Mouse (Mus musculus) G1E-ER4 (cell line): ENCODE results near the gene Tpm1. TPM values are rescaled to one million over a fixed set of nuclear protein-coding genes. Genes with fewer than 3 reads are reported as not detected.

ENCODE experiments used
- GATA1 ChIP-seq: IDR thresholded peaks from one replicate; pipeline ENCODE4 v1.8.0; 2012; ENCODE audit warnings: low read length, inconsistent platforms
- polyA plus RNA-seq: library from polyadenylated mRNA; stranded (reverse); fragments of >175 nt; gene quantifications from 2 replicates; pipeline ENCODE4 v1.2.3, GENCODE M21; 2012

The Tpm1 gene
- polyA plus RNA-seq, 1 experiment: 80.5 TPM

DNA sequence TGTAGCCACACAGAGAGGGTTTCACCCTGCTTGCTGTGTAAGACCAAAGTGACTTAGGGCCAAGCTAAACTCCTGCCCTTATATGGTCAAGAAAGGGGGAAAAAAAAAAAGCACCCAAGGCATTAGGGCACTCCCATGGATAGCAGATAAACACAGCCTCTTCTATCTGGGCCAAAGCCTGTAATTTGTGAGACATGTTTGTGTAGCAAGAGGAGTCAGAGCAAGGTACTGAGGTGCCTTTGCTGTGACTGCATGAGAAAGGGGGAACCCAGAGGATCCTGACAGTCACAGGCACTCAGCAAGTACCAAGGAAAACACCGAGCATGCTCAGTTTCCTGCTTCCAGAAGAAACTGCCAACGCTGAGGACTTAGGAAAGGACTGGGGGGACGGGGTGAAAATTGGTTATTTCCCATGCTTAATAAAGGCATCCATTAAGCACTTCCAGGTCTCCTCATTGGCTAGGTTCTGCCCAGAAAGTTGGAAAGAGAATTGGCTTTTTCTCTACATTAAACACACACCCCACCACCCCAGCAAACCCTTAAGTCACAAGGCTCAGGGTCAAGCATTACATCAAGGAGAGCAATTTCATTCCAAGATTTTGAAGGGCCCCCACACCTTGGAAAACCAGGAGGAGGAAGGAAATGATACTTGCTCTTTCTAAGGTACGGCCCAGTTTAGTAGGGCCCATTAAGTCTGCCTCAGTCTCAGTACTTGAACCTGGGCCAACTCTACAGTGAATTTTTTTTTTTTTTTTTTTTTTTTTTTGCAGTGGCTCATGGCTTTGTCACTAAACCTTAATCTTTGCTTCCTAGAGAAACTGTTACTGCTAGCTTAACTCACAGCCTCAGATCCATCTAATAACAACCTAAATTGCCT lies 8.0 kb downstream of the Tpm1 start:
- TF ChIP-seq GATA1: no peak

DNA sequence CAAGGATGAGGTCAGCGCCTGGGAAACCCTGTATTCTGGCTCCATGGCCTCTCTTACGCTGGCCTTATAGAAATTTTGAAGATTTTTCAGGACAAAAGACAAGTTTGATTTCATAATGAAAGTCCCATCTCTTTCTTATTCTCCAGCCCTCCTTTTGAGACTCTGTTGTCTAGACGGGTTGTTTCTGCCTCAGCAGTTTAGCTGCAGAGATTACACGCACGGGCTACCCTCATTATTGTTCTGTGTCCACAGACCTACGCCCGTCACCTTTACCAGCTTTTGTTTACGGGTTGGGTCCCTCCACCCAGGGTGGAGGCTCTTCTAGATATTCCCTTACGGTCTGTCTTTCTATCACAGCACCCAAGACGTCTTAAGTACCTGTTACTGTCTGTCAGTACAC lies 9.3 kb downstream of the Tpm1 start:
- no peak for TF ChIP-seq GATA1

DNA sequence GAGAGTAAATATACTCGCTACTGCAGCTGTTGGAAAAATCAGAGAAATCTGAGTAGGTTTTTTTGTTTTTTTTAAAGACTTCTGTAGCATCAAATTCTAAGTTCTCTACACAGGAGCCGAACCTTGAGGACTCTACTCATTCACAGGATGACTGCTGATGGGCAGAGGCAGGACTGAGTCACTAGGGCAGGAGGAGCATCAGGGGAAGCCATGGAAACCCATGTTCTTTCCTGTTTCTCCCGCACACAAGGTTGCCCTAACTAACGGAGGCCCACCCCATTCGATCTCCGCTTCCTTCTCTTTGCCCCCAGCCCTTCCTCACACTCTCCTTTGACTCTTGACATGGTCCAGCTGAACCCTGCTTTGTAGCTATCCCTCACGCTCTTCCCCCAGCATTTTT lies 10.5 kb downstream of the Tpm1 start:
- no peak for TF ChIP-seq GATA1

DNA sequence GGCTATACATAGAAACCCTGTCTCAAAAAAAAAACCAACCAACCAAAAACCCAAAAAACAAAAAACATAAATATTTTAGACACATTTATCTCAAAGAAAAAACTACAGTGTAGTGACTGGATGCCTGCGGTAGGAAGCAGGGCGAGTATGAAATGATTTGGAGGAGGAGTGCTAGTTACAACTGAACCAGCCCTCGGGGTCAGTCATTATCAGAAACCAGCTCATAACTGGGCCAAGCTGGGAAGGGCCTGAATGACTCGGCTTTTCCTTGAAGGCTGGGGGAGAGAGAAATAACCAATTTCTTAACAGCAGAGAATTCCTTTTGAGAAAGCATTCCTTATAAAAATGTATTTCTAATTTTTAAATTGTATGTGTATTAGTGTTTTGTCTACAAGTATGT lies 11.5 kb downstream of the Tpm1 start:
- TF ChIP-seq GATA1: no peak

DNA sequence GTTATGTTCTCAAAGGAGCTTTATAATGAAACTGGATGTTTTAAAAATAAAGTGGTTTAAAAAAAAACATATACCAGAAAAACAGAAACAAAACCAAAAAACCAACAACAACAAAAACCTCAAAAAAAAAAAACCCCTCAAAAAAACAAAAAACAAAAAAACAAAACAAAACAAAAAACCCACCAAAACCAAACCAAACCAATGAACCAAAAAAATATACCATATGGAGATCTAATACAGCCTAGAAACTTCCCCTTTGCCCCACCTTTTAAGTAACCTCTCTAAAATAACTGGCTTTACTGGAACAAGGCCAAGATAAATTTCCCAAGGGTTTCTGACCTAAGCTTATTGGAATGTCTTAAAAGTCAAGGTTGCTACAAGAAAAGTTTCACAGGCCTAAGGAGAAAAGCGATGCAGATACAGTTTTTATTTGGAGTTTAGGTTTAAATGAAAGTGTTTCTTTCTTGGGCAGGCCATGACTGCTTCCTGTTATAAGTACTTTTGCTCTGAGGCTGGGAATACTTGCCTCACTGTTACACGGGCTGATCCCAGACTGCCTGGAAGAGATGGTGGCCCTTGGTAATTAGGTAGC lies 12.6 kb downstream of the Tpm1 start:
- no peak for TF ChIP-seq GATA1

DNA sequence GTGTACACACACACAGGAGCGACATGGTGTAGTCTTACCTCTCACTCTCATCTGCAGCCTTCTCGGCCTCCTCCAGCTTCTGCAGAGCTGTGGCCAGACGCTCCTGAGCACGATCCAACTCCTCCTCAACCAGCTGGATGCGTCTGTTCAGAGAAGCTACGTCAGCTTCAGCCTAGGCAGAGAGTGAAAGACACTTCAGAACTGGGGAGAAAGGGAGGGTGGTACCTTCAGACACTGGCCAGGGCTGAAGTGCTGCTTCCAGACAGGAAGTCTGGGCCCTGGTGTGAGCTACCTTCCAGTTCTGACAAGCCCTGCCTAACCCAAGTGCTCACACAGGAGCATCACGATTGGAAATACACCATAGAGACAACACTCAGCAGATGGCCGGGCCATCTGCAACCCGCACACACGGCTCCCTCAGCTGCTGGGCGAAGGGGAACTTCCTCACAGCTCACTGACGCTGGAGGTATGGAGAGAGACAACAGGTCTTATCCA lies 13.2 kb downstream of the Tpm1 start:
- no peak for TF ChIP-seq GATA1

DNA sequence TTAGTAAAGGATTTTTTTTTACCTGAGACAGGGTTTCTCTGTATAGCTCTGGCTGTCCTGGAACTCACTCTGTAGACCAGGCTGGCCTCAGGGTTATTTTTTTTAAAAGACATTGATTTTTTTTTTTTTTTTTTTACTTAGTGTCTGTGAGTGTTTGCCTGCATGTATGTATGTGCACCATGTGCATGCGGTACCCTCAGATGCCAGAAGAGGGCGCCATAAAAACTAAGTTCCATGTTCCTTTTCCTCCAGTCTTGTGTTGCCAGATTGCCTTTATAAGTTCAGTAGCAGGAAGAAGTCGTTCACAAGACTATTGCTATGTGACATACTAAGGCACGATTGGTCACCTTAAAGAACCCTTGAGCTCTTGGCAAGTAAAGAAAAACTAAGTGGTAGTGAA lies 14.5 kb downstream of the Tpm1 start:
- no peak for TF ChIP-seq GATA1

DNA sequence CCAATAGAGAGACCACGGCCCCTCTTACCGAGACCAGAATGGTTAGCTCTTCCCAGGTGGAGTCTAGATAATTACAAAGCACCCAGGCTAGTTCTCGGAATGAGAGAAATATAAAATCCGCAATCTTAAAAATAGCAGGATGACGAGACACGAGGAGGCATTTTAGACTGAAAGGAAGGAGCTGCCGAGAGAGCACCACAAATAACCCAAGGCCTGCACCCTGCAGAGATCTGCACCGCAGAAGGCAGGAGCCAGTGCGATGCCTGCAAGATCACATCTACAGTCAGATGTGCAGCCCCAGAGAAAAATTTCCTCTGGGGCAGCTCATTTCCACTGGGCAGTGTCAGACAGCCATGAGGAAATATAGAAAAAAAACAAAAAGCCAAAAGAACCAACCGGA lies 16.2 kb downstream of the Tpm1 start:
- TF ChIP-seq GATA1: no peak

DNA sequence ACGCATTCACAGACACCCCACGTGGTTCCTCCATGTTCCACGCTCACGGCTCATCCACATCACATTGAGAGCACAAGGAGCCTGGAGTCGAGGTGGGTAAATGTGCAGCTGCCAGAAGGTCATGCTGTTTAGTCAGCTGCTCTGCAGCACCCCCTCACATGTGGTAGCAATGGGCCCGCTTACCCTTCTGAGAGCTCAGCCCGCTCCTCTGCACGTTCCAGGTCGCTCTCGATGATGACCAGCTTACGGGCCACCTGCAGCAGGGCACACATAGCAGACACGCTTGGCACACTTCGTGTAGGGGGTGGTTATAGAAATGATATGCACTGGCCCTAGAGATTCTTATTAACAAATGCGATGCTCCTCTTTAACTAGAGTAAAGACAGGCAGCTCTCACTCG lies 16.6 kb downstream of the Tpm1 start:
- no peak for TF ChIP-seq GATA1

DNA sequence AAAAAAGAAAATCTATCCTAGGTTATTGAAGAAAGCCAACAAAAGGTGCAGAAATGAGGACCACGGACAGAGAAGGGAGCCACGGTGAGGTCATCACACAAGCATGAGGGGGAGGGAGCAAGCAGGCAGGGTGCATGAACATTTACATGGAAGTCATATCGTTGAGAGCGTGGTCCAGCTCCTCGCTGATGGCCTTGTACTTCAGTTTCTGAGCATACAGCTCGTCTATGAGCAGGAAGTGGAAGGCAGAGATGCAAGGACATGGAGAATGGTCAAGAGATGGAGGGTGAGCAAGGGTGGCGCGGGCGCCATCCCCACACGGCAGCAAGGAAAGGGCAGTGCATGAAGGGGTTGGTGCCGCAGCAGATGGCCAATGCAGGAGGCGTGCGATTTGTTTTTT lies 19.7 kb downstream of the Tpm1 start:
- no peak for TF ChIP-seq GATA1

DNA sequence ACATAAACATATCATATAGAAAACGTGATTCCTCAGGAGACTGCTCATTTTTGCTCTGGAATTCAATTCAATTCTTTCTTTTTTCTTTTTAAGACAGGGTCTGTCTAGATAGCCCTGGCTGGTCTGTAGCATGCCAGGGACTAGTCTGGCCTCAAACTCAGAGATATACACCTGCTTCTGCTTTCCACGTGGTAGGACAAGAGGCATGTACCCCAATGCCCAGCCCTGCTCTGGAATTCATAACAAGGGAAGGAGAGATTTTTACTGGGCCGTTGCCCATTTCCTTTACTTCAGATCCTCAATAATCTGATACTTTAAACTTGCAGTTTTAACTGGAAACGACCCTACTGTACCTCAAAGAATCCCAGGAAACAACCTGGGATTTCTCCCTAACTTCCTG lies 20.3 kb downstream of the Tpm1 start:
- no peak for TF ChIP-seq GATA1

DNA sequence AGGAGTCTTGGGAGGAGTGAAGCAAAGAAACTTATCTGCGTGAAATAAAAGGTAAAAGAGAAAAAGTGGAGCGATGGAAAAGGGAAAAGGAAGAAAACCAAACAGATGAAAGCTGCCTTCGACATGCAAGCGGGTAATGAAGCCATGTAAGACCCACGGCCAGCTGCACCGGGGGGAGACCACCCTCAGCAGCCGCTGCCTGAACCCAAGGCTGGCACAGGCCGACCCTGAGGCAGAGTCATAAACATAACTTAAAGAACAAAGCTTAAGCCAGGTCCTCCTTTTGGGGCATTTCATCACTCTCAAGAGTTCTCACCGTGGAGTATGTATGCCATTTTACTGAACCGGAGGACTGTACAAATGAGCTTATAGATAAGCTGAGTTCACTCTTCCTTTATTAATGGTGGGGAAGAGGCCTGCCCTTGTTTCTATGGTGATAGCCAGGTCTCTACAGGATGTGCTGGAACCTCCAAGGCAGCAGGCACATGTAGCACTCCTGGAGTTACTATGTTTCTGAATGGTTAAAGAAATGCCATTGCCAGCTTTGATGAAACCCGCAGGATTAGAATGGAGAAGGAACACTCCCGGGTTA lies 21.0 kb downstream of the Tpm1 start:
- TF ChIP-seq GATA1: no peak

DNA sequence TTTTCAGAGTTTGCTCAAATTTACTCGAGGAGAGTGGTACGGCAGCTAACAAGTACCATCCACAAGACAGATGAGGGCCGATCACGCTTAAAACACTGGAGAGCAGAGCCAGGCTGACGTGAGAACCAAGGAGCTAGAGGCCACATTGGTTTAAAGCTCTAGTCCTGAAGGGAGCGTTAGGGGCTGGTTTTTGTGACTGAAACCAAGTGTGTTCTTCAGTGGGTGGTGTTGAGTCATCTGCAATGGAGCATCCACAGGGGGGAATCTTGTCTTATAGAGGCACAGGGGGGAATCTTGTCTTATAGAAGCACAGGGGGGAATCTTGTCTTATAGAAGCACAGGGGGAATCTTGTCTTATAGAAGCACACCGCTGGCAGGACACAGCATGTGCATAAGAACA lies 22.3 kb downstream of the Tpm1 start:
- TF ChIP-seq GATA1: no peak

DNA sequence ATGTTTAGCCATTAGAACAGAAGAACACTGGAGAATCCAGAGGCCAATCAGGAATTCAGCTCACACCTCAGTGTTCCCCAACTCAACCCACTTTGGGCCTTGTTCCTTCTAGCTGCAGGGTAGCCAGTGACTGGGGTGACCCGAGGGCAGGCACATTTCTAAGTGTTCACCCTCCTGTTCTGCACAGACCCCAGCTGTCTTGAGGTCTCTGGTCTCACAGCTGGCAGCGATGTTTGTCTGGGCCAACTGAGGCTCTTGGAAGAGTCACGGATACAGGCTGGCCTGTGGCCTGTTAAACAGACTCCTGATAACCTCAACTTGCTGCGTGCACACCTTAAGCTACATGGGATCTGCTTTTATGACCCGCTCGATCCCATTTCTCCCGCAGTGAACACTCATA lies 23.1 kb downstream of the Tpm1 start:
- TF ChIP-seq GATA1: no peak

DNA sequence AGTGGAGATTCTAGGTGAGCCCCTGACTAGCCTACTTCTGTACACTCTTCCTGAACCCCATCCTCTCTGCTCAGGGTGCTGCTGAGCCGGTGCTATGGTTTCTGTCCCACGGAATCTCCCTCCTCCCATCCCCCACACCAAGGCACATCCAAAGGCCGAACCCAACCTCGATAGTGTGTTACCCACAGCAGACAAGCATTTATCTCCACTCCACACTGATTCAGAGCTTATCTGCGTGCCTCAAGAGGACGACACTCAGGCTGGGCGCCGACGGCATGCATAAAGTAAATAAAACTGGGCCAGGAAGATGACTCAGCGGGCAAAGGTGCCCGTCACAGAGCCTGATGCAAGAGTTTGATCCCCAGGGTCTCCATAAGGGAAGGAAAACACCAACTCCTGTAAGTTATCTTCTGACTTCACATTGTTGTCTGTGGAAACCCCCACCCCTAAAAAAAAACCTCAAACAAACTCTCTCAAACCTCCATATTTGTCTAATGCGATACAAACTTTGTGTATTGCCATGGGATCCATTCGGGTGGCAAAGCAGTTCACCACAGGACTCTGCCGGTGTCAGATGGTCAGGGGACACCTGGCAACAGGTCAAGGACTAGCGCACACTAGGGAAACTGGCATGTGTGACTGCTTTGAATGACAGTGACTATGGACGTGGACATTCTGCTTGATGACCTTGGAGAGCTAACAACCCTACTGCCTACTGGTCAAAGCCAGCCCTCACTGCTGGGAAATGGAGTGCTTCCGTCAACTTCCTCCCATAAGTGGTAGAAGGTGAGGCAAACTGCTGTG lies 24.1 kb downstream of the Tpm1 start:
- TF ChIP-seq GATA1: peak; percentile 99

DNA sequence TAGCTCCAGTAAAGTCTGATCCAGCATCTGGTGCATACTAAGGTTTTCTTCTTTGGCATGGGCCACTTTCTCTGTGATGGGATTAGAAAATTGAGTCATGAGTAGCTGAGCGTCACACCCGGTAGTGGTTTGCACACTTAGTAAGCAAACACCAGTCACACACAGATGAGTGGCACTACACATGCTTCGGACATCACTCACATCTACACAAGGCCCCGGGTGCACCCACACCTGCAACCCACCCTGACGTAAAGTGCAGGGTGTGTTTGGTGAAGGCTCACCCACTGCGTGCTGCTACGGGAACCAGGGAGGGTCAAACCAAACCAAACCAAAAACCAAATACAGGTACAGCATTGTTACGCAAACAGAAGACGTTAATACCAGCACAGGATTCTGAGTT lies 25.8 kb downstream of the Tpm1 start:
- no peak for TF ChIP-seq GATA1
